Mouse (Mus musculus): ENCODE measurements around the gene Colgalt1.

Colgalt1 gene

GRCm38 (mm10) chr8:71610822-71611651, at the start of gene Colgalt1:
Gene Colgalt1 (plus strand): TSS chr8:71610998.
- DNase-seq (ENCODE audit: low spot score), result peak; percentile 96

GRCm38 (mm10) chr8:71561401-71561800, 49.4 kb upstream of the Colgalt1 start:
- peak; percentile 70 for DNase-seq (ENCODE audit: low spot score)

GRCm38 (mm10) chr8:71562751-71563150, 48.0 kb upstream of the Colgalt1 start:
- peak; percentile 48 for DNase-seq (ENCODE audit: low spot score)

- no peak for DNase-seq (ENCODE audit: low spot score)
Observed at GRCm38 (mm10) chr8:71563992-71564391, 46.8 kb upstream of the Colgalt1 start.

- DNase-seq (ENCODE audit: low spot score), result no peak
Observed at GRCm38 (mm10) chr8:71566501-71566900, 44.3 kb upstream of the Colgalt1 start, which contains the start of gene Nxnl1. Gene Nxnl1 (minus strand): TSS chr8:71566601.

GRCm38 (mm10) chr8:71567587-71567986, 43.2 kb upstream of the Colgalt1 start:
- no peak for DNase-seq (ENCODE audit: low spot score)

- DNase-seq (ENCODE audit: low spot score), result peak; percentile 27
Observed at GRCm38 (mm10) chr8:71568387-71568937, 42.3 kb upstream of the Colgalt1 start, which contains the start of gene Slc27a1. Gene Slc27a1 (plus strand): TSS chr8:71568882.

GRCm38 (mm10) chr8:71568941-71569340, 41.9 kb upstream of the Colgalt1 start:
- no peak for DNase-seq (ENCODE audit: low spot score)

GRCm38 (mm10) chr8:71569366-71570290, 41.2 kb upstream of the Colgalt1 start:
- DNase-seq (ENCODE audit: low spot score), result peak; percentile 97

GRCm38 (mm10) chr8:71570291-71570954, 40.4 kb upstream of the Colgalt1 start:
- peak; percentile 96 for DNase-seq (ENCODE audit: low spot score)

- no peak for DNase-seq (ENCODE audit: low spot score)
Observed at GRCm38 (mm10) chr8:71572077-71572476, 38.7 kb upstream of the Colgalt1 start.

- no peak for DNase-seq (ENCODE audit: low spot score)
Observed at GRCm38 (mm10) chr8:71572847-71573633, 37.8 kb upstream of the Colgalt1 start.

- no peak for DNase-seq (ENCODE audit: low spot score)
Observed at GRCm38 (mm10) chr8:71574426-71574825, 36.4 kb upstream of the Colgalt1 start.

- no peak for DNase-seq (ENCODE audit: low spot score)
Observed at GRCm38 (mm10) chr8:71575020-71575419, 35.8 kb upstream of the Colgalt1 start.

- DNase-seq (ENCODE audit: low spot score), result no peak
Observed at GRCm38 (mm10) chr8:71577856-71578387, 32.9 kb upstream of the Colgalt1 start.

- no peak for DNase-seq (ENCODE audit: low spot score)
Observed at GRCm38 (mm10) chr8:71579009-71579408, 31.8 kb upstream of the Colgalt1 start.

- no peak for DNase-seq (ENCODE audit: low spot score)
Observed at GRCm38 (mm10) chr8:71579476-71579875, 31.3 kb upstream of the Colgalt1 start.

GRCm38 (mm10) chr8:71580201-71580600, 30.6 kb upstream of the Colgalt1 start:
- DNase-seq (ENCODE audit: low spot score), result no peak

- DNase-seq (ENCODE audit: low spot score), result no peak
Observed at GRCm38 (mm10) chr8:71586891-71587290, 23.9 kb upstream of the Colgalt1 start.

- no peak for DNase-seq (ENCODE audit: low spot score)
Observed at GRCm38 (mm10) chr8:71588762-71589161, 22.0 kb upstream of the Colgalt1 start.

GRCm38 (mm10) chr8:71591017-71591416, 19.8 kb upstream of the Colgalt1 start:
- DNase-seq (ENCODE audit: low spot score), result no peak
